Mouse (Mus musculus) lung, postnatal 0 days (tissue): Measurements from ENCODE around the gene Lhx4.

Experiments
- CTCF ChIP-seq: IDR thresholded peaks from 2 replicates; pipeline ENCODE4 v1.5.1; 2016; ENCODE audit warnings: antibody characterized with exemption, mild to moderate bottlenecking
- EP300 ChIP-seq: IDR thresholded peaks from 2 replicates; pipeline ENCODE4 v1.6.1; 2016; ENCODE audit warnings: antibody characterized with exemption, mild to moderate bottlenecking, control low read depth

- TF ChIP-seq CTCF (no peak), EP300 (no peak)
Observed at GRCm38 (mm10) chr1:155727830-155728229, 23.7 kb downstream of the Lhx4 start.
